Mouse (Mus musculus): ENCODE data around the gene Rps3.

GRCm38 (mm10) chr7:99434672-99435250 lies 48.8 kb downstream of the Rps3 start:
- TF ChIP-seq CTCF (IDR thresholded peaks at IDR 0.05; ENCODE audit: borderline replicate concordance, insufficient read depth, low read length) (no peak), POLR2A (IDR thresholded peaks at IDR 0.05; ENCODE audit: low read depth, low read length) (no peak)
